Mouse (Mus musculus) 416B (cell line): ENCODE data around the gene Sbf2.

Experiments
- DNase-seq: peaks from one replicate; pipeline ENCODE4 v3.0.0; 2011; ENCODE audit warnings: low read depth

Gene Sbf2

DNA sequence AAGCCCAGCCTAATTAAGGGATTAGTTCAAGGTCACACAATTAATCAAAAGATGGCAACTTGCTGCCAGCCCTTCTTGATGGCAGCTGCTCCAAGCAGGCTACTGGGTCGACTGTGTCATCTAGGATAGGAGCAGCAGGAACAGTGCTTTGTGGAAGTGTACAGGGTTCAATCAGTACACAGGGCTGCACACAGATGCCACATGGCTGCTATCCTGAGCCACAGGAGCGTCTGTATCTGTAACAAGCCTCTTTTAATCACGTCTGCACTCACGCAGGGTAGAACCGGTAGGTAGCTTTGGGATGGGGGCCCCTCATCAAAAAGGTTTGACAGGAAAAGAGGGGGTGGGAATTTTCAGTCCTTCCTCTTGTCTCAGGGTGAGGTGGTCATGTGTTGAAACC lies 308.4 kb downstream of the Sbf2 start:
- no peak for DNase-seq

DNA sequence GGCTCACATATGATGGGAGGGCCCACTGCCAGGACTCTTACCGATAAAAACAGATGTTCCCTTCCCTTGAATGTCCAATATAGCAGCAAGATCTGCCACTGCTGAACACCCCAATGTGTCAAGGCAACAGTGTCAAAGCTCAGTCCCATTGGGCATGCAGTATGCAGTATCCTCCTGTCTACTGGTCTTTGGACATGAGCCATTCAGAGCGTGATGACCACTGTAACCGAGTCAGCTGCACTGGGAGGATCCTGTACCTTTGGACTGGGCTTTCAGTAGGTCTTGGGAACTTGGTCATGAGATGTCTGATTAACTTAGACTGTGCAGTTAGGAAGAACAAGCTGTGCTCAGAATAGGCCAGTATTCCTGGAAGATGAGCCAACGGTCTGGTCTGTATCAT lies 309.2 kb downstream of the Sbf2 start:
- DNase-seq, result no peak

DNA sequence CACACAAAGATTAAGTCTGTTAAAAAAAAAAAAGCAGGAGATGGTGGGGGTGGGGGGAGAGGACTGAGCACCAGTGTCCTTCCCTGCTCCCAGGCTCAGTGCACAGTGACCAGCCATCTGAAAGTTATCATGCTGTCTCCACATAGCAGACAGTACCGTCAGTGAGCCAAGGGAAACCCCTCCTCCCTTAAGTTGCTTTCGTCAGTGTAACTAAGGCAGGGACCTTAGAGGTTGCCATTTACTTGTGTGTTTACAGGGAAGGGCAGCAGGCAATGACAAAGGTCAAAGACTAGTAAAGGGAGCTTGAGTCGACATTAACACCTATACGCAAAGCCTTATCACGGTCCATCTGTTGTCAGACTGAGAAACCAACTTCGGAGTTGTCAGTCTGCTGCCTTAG lies 311.8 kb downstream of the Sbf2 start:
- DNase-seq, result no peak

DNA sequence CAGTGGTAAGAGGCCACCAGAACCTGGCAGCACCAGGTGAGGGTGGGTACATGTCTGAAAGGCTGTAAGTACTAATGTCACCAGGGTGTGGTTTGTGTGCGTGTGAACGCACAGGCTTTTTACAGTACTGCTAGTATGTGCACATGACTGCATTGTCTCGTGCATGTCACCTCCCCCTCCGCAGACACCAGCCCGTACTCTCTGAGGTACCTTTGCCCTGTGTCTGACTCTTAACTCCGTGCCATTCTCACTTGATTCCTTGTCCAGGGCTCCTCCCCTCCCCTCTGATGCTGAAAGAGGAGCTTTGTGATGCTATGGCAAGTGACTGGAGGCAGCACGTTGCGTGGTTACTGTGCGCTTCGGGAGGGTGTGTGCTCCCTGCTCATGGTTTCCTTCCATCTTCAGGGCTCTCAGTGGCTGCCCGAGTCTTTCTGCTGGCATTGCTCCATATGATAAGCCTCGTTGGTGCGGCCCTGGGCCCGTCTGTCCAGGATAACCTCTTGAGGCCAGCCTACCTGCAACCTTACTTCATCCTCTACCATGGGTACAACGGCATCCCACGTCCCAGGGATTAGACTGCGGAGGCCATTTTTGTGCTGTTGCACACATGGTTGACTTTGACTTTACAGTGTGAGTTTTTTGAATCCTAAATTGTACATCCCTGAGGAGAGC lies 315.8 kb downstream of the Sbf2 start:
- DNase-seq, result no peak

DNA sequence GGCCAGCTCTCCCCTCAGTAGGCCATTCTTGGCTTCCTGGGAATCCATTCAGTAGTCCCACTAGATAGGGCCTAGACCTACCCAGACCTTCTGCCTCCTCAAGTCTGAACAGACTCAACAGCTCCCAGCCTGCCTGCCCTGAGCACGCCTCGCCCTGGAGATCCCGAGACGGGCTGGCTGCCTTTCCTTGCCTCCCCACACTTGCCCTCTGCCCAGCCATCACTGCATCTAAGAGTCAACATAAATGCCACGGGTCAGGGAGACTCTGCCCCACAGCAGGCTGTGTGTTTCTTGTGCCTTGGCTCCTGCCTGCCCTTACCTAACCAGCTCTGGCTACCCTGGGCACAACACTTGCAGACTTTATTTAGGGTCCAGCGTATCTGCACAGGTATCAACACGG lies 316.6 kb downstream of the Sbf2 start:
- no peak for DNase-seq

DNA sequence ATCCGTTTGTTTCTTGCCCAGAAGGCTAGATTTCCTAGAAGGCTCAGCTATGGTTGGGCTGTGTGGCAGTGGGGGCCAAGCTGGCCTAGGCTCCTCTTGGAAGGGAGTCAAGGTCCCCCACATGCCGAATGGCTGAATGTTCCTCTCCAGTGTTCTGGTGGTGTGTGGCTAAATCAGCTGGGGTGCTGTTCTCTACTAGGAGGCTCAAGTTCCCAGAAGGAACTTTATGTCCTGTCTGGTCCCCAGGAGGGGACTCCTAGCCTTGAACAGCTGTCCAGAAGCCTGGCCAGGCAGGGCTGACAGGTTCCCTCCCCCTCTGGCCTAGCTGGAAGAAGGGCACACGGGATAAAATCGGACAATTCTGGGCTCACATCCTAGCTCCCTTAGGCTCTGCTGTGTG lies 317.1 kb downstream of the Sbf2 start:
- no peak for DNase-seq

DNA sequence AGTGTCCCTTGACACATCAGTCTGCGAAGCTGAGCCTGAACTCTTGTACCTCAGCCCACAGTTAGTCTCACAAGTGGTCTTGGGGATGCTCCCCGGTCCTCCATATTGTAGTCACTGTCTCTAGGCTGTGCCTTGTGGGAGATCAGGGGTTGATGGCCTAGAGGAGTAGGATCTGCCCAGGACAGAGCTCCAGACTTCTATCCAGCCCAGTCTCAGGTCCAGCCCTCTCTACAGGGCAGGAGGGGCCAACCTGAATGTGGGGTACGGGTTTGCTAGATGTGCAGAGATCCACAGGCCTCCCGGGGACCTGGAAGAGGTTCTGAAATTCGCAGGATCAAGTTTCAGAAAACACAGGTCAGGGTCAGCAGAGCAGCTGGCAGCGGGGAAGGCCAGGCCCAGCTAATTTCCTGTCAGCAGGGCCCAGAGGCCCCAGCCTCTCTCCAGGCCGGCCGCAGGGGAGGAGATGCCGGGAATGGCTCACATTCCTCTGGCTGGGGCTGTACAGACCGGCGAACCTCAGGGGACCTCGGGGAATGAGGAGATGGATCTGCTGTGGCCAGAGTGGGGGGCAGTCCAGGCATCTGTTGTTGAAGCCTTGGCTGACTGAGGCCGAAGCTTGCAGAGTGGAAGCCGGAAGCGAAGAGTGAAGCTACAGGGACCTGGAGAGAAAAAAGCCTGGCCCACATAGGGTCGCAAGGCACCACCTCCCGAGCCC lies 317.7 kb downstream of the Sbf2 start:
- no peak for DNase-seq

DNA sequence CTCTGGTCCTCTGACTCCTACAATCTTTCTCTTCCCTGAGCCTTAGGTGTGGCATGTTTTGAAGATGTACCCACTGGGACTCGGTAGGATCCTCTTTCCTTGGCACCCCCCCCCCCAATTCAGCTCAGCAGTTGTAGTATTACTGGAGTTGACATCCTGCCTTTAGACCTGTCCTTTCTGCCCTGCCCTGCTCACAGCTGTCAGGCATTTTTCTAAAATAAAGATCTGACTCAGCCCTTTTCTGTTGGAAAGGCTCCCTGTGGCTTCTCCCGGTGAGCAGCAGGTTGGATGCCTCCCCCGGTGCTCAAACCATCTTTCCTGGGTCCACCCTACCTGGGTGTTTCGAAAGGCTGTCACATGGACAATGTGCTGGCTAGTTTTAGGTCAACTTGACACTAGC lies 325.1 kb downstream of the Sbf2 start:
- no peak for DNase-seq

DNA sequence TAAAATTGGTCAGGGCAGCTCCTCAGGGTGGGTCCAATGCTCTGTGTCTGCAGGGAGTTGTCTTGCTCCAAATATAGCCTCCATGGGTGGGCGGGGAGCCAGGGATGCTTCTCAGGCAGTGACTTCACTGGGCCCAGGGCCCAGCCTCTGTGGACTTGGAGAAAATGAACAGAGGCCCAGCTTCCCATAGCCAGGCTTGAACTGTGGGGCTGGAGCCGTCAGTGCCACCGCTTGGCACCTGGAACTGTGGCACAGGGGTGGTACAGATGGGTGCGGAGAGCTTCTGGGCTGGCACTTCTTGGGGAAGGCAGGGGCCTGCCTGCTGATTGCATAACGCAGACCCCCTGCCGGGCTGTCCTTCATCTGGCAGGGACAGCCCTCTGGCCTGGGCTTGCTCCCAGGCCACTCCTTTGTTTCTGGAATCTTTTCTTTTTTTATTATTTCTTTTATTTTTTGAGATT lies 326.0 kb downstream of the Sbf2 start:
- DNase-seq, result no peak

DNA sequence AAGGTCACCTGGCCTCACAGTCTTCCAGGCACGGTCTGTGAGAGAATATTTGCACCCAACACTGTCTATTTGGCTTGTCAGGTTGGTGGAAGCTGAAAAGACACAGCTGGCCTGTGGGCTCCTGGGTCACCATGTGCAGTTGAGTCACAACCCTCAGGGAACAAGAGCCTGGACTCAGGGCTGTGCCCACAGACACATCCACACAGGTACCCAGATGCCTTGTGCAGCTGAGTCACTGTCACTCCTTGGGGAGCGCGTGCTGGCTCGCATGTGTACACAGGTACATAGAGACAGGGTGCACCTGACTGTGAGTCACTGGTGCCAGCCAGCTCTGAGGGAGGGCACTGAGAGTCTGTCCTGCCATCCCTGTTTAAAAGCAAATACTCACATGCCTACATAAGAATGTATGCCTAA lies 326.5 kb downstream of the Sbf2 start:
- no peak for DNase-seq

DNA sequence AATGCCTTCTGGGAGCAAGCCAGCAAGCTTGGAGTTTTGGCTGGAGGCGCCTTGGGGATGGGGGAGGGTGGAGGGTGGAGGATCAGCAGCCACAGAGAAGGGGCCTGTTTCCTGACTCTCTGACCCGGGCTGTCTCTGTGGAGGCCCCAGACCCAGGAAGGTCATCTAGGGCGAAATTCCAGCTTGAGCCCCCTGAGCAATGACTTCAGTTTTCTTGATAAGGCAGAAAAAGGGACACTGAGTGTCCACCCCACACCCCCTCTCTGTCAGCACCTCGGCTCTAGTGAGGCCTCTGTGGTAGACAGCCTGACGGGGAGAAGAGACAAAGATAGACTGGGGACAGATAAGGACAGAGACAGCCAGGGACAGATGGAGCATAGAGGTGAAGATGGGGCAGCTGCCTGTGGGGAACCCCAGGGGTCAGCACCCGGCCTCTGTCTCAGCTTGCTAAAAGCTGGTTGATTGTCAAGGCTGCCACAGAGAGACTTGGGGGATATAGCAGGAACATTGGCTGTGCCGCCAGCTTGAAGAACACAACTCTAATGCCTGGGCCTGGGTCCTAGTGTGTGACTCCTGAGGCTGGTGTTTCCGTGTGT lies 327.1 kb downstream of the Sbf2 start:
- no peak for DNase-seq

DNA sequence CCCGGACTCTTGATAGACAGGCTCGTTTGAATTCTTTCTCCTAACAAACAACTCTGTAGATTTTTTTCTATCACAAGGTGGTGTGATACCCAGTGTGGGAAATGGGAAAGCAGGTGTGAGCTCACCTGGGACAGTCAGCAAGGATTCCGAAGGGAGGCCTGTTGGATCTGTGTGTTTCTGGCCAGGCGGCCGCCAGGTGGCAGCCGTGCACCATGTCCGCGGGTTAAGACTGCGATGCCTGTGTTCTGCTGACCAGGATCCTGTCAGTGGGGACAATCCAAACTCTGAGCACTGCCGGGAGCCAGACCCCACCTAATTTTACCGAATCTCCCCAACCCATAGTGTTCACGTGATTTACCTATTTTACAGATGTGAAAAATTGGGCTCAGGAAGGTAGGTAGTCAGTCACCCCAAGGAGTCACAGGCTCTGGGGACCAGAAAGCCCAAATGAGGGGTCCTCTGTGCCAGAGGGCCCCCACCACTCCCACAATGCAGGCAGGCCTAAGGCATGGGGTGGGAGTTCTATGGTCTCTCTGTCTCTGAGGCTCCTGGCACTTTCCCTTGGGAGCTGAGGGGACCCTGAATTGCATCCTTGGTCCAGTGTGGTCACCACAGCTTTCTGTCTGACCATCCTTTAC lies 327.8 kb downstream of the Sbf2 start:
- peak; percentile 74 for DNase-seq

DNA sequence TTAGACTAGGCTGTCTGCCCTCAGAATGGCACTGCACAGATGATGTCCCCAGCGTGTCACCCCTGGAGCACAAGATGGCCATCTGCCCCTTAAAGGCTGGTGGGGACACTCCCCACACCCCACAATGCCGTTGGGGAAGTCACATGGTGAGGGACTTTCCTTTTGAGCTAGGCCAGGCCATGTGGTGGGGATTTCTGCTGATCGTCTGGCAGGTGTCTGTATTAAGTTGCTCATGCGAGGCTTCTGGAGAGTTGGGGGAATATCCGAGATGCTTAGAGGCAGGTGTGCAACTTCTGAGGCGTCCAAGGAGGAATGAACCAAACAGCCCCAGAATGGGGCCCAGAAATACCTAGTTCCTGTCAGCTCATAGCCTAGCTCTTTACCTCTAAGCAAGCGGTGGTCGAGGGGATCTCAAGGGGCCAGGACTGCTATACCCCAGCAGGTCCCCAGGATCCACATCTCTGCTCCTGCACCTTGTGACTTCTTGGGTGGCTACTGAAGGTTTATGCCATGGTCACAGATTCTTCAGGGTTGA lies 328.5 kb downstream of the Sbf2 start:
- DNase-seq, result no peak

DNA sequence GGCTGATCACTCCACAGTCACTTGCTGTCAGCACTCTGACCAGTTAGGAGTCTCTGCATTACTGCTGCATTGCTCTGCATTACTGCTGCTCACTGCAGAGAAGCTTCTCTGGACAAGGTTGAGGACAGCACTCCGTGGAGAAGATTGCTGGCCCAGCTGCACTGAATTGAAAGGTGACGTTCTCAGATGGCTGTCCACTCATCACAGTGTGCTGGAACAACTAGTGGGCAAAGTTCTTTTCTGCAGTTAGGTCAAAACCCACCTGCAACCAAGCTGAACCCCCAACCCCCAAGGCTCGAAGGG lies 328.9 kb downstream of the Sbf2 start:
- DNase-seq, result no peak

DNA sequence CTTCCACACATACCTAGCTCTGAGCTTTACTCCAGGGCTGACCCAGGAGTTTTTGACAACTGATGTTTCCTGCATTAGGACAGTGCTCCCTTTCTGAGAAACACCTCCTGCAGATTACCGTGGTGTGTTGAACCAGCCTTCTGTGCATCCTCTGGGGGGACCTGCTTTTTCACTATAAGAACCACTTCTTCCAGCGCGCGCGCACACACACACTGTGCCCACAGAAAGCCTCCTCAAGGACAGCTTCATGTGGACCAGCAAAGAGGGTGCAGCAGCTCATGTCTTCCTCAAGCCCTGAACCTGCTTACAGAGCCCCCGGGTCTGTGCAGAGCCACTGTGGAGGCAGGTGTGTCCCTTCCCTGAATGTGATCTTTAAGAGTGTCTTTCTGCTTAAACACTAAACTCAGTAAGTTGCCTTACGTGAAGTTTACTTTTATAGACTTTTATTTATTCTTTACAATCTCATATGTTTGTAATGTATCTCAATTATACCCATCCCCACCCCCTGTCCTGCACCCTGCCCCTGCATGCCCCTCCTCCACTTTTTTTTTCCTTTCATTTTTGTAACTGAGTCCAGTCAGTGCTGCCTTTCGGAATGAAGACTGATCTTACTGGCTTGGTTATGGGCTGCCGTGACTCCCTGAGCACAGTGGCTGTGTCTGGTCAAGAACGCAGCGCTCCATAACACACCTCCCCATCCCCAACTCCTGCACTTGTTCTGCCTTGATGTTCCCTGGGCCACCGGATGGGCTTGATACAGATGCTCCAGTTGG lies 329.5 kb downstream of the Sbf2 start:
- DNase-seq, result no peak

DNA sequence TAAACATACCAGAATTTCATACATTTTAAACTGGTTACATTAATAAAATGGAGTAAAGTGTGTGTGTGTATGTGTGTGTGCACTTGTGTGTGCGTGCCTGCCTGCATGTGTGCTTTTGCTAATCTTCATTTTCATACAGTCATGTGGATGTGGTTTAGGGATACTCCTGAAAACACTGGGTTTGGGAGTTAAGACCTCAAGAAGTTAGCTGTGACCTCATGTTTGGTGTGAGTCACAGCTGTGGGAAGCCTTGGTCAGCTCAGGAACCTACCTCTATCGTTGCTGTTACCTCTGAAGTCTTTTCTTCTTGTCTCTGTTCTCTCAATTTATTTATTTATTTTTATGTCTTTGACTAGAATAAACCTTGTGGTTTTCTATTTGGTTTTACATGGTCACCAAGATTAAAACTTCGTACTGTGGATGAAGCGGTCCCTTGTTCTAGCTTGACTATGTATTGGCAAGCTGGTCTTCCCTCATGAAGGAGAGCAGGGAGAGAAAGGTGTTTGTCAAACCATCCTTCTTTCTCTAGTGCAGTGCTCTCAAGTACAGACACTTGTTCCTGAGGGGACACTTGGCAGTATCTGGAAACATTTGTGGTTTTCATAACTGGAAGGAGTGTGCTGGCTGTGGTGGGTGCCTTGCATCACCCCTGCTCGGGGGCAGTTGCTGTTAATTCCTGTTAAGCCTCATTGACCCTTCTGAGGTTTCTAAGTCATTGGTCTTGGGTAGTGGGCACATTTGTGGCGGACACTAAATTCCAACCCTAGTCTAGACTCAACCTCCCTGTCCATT lies 331.0 kb downstream of the Sbf2 start:
- DNase-seq, result peak; percentile 90

DNA sequence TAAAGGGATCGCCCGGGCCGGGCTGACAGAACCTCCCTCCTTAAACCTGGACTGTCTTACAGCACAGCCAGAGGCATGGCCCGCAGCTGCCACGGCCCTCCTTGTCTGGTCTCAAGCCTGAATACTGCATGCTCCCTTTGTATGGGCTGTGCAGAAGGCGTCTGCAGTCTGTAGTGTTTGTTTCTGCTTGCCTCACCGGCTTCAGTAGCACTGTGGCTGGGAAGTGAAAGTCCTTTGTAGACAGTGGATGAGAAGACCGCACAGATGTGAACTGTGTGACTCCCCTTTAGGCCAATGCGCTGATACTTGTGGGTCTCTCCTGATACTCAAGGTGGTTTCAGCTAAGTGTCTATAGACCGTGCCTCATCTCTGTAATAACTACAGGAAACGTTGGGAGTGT lies 331.9 kb downstream of the Sbf2 start:
- DNase-seq, result no peak

DNA sequence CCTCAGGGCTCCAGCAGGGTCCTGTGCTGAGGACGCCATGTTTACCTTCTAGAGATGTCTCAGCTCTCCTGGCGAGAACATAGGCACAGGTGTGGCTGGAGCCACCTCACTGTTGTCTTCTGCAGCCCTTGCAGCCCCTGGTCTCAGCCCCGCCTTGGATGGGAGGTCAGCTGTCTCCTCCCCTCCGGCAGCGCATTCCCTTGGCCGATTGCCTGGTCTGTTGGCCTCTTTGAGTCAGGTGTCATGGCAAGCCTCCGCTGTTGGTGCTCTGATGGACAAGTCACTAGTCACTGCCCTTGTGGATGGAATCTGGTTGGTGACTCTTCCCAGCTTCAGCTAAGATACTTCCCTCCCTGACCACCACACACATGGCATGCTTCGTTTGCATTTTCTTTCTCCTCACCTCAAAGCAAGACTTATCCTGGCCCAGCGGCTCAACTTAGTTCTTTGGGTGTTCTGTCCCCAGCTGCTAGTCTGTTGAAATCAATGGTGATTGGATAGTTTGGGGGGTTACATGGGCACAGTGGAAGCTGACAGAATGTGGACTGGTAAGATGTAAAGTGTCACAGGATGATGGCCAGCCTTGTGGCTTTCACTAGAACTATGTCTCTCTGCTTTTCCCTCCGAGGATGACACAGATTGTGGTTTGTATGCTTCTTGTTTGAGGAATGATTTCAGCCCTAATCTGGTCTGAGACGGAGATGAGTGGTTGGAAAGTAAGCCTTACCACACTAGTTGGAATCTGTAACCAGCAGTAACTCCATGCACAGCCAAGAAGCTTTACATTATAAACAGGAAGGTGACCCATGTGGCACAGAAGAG lies 333.1 kb downstream of the Sbf2 start:
- peak; percentile 45 for DNase-seq

DNA sequence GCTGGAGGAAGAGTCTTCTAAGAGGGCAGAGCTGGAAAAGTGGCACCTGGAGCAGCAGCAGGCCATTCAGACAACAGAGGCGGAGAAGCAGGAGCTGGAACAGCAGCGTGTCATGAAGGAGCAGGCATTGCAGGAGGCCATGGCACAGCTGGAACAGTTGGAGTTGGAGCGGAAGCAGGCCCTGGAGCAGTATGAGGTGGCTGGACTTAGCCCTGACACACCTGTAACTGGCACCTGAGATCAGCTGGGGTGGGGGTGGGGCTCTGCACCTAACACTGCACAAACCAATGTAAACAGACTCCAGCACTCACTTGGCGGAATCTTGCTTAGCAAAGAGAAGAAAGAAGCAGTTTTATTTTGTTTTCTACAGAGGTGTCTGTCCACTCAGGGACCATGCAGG lies 335.5 kb downstream of the Sbf2 start:
- DNase-seq, result no peak

DNA sequence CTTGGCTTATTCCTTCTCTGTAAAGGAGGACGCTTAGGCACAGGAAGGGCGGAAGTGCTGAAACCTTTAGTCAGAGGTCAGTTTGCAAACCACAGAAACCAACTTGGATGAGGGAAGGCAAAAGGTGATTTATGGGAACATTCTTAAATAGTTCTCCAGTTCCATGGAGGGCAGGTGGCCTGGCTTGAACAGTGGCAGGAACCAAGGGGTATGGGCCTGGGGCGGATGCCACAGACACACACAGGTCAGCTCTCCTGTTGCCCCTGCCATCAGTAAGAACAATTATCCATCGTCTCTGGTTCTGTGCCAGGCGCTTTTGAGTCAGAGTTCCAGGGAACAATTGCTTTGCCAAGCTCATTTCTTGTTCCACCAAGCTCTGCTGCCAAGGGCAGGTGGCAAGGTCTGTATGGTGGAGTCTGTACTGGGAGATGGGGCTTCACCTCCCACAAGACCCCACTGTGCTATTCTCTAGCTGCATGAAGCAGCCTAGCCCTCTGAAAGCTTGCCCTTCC lies 336.9 kb downstream of the Sbf2 start:
- DNase-seq, result no peak
